Mouse (Mus musculus) macrophage (primary cell): ENCODE measurements at regions not wholly inside any gene's neighbourhood (a gene's known extent, or its start where the extent isn't known, plus 50 kb on each side); places are given as distances from the start of the nearest gene placed in this dataset.

Source experiments
- H3K27ac ChIP-seq: fragments of 350-480 bp; formaldehyde crosslinking; 2 replicates; pipeline ENCODE4 v1.9.0; 2021
- H3K36me3 ChIP-seq: fragments of 350-480 bp; formaldehyde crosslinking; 2 replicates; pipeline ENCODE4 v1.9.0; 2021; ENCODE audit errors: inconsistent target
- H3K4me3 ChIP-seq: fragments of 350-480 bp; formaldehyde crosslinking; 2 replicates; pipeline ENCODE4 v1.9.0; 2021; ENCODE audit errors: inconsistent target
- H3K79me2 ChIP-seq: fragments of 350-480 bp; formaldehyde crosslinking; 2 replicates; pipeline ENCODE4 v1.9.0; 2021; ENCODE audit errors: inconsistent target
- WGBS: methylation state at CpG from one replicate; pipeline ENCODE4 v1.1.7; 2026; ENCODE audit warnings: inconsistent platforms; ENCODE audit not compliant: missing documents; 5-methylcytosine and 5-hydroxymethylcytosine counted together

DNA sequence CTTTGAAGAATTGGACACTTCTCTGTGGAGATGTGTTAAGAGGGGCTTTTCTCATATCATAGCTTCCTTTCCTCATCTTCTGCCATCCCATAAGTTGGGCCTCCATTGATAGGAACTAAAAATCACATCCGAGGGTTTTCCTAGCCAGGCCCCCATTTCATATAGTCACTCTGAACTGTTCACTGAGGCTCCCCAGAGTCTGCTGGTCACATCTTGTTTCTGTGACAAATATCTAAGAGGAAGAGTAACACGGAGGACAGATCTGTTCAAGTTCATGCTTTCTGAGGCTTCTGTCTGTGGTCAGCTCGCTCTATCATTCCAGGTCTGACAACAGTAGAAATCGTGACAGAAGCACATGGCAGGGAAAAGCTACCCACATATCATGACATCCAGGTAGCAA, 216.0 kb upstream of the Clint1 start:
- no peak overlapping the region for H3K27ac ChIP-seq
- WGBS = 90% methylated on average over 4 of the region's 4 CpGs
- H3K4me3 ChIP-seq = no peak overlapping the region
- no peaks in the 10 kb centered on the region for H3K36me3 ChIP-seq
- H3K79me2 ChIP-seq = no peaks in the 10 kb centered on the region

GRCm38 (mm10) chr11:45639236-45639635, 212.6 kb upstream of the Clint1 start:
- WGBS = 85% methylated on average over 6 of the region's 6 CpGs

DNA sequence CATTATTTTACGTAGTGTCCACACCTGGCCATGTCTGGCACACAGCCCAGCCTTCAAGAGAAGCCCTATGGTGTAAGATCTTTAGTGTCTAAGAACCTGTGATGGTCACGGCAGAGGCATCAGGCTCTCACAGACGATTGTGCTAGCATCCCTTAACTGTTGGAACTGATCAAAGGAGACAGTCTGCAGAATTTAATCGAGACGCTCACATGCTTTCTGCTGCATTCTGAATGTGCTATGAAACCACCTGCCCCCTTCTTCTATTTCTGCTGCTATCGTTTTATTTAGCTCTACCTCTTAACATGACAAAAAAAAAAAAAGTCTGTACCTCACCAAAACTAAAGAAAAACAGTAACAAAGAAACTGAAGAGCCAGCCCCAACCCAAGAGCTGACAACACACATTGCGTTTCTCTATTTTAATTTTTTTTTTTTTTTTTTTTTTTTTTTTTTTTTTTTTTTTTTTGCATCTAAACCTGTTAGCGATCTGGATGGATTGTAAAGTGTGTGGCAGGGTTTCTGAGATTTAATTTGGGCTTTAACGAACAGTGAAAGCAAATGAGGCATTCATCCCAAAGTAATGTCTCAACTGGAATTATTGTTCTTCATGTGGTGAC, 209.6 kb upstream of the Clint1 start:
- Histone ChIP-seq H3K79me2 (no peaks in the 10 kb centered on the region), H3K36me3 (no peaks in the 10 kb centered on the region), H3K4me3 (no peak overlapping the region), H3K27ac (no peak overlapping the region)
- 86% methylated on average over 9 of the region's 9 CpGs for WGBS

More at GRCm38 (mm10) chr11:45639236-45639635, 212.6 kb upstream of the Clint1 start:
- H3K36me3 ChIP-seq = no peaks in the 10 kb centered on the region
- H3K4me3 ChIP-seq = no peak overlapping the region
- H3K79me2 ChIP-seq = no peaks in the 10 kb centered on the region
- no peak overlapping the region for H3K27ac ChIP-seq

- 91% methylated on average over 12 of the region's 12 CpGs for WGBS
- H3K79me2 ChIP-seq = no peaks in the 10 kb centered on the region
- no peak overlapping the region for H3K4me3 ChIP-seq
- H3K36me3 ChIP-seq = no peaks in the 10 kb centered on the region
- H3K27ac ChIP-seq = no peak overlapping the region
These were observed 208.1 kb upstream of the Clint1 start for GRCm38 (mm10) chr11:45643629-45644325.

DNA sequence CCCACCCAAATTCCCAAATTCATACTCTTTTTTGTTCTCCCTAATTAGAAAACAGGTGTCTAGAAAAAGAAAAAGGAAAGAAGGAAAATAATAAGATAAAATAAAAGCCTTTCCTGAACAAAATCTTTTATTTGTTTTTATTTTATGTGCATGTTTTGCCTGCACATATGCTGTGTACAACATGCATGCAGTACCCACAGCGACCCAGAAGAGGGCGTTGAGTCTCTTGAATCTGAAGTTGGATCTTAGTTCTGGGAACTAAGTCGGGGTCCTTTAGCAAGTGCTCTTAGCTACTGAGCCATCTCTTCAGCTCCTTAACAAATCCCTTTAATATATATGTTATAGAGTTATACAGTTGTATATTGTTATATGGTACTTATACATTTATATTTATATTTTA, 206.0 kb upstream of the Clint1 start:
- H3K27ac ChIP-seq = no peak overlapping the region
- no peak overlapping the region for H3K4me3 ChIP-seq
- 79% methylated on average over 3 of the region's 3 CpGs for WGBS
- H3K79me2 ChIP-seq = no peaks in the 10 kb centered on the region
- no peaks in the 10 kb centered on the region for H3K36me3 ChIP-seq

DNA sequence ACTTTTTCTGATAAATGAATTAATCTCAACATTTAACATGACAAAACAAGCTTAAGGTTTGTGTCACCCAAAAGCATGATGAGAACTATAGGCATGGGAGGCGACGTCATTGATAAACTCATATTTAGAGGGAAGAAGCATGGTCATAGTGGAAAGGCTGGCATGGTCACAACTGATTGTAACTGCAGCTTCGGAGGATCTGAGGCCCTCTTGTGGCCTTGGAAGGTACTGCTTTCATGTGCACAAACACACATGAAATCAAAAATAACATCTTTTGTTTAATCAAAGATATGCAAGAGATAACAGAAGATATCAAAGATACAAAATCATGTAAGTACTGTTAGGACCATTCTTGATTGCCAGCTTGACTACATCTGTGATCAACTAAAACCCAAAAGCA, 204.0 kb upstream of the Clint1 start:
- no peaks in the 10 kb centered on the region for H3K79me2 ChIP-seq
- 80% methylated on average over 3 of the region's 3 CpGs for WGBS
- H3K36me3 ChIP-seq = no peaks in the 10 kb centered on the region

DNA sequence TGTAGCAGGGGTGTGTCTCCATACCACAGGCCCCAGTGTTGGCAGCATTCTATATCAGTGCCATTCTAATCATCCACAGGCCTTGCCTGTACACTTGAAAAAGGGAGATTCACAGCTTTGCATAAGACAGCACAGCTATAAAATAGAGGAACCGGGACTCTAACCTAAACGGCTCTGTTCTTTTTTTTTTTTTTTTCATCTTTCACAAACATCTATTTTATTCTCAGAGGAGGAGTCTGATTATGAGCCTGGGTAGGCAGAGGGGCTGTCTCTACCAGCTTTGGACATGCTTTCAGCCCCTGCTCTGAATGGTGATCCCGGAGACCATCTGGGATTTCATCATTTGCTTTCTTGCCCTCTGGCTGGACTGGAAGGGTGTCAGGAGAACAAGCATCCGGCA, 195.6 kb upstream of the Clint1 start:
- H3K27ac ChIP-seq = no peak overlapping the region
- no peaks in the 10 kb centered on the region for H3K36me3 ChIP-seq
- WGBS = 94% methylated on average over 2 of the region's 4 CpGs
- H3K79me2 ChIP-seq = no peaks in the 10 kb centered on the region
- H3K4me3 ChIP-seq = no peak overlapping the region

More for the DNA sequence above, 204.0 kb upstream of the Clint1 start:
- no peak overlapping the region for H3K27ac ChIP-seq
- no peak overlapping the region for H3K4me3 ChIP-seq

GRCm38 (mm10) chr11:45670156-45670830, 181.6 kb upstream of the Clint1 start:
- 53% methylated on average over 8 of the region's 8 CpGs for WGBS
- Histone ChIP-seq H3K79me2 (no peaks in the 10 kb centered on the region), H3K4me3 (no peak overlapping the region), H3K27ac (no peak overlapping the region), H3K36me3 (no peaks in the 10 kb centered on the region)

GRCm38 (mm10) chr11:45678666-45679292, 173.1 kb upstream of the Clint1 start:
- no peaks in the 10 kb centered on the region for H3K36me3 ChIP-seq

DNA sequence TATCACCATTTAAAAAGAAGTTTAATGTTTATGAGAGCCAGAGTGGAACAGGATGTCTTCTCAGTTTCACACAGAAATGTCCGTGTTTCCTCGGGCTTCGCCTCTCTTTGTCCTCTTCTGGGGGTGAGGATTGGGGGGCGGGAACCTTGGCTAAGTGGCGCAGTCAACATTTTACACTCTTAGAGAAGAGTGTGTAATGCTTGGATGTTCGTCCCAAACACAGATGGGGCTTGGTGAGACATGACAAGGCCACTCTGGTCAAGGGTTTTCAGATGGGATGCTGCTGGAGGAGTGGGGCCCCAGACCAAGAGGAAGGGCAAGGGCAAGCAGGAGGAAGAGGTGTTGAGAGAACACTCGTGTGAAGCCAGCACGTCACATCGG, 172.6 kb upstream of the Clint1 start:
- Histone ChIP-seq H3K36me3 (no peaks in the 10 kb centered on the region), H3K4me3 (no peak overlapping the region), H3K79me2 (no peaks in the 10 kb centered on the region), H3K27ac (no peak overlapping the region)
- WGBS = 76% methylated on average over 9 of the region's 9 CpGs

More at GRCm38 (mm10) chr11:45678666-45679292, 173.1 kb upstream of the Clint1 start:
- 53% methylated on average over 11 of the region's 11 CpGs for WGBS
- Histone ChIP-seq H3K4me3 (no peak overlapping the region), H3K27ac (no peak overlapping the region), H3K79me2 (no peaks in the 10 kb centered on the region)

- Histone ChIP-seq H3K36me3 (no peaks in the 10 kb centered on the region), H3K27ac (no peak overlapping the region), H3K79me2 (no peaks in the 10 kb centered on the region), H3K4me3 (no peak overlapping the region)
- 87% methylated on average over 5 of the region's 5 CpGs for WGBS
These were observed 166.3 kb upstream of the Clint1 start for GRCm38 (mm10) chr11:45685571-45685970.

DNA sequence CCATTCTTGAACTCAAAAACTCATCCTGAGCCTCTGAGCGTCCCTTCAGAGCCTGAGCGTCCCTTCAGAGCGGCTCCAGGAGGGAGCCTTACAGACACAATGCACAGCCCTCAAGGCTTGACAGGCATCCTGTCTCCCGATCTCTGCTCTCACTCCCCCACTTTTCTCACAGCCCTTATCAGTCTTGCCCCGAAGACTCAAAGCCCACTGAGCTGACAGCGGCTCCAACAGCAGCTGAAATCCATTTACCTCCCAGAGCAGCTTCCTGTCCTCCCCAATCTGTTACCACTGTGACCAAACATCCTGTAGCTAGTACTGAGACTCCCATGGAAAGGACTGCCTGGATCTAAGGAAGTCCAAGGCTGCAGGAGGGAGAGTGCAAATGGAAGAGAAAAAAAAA, 158.6 kb upstream of the Clint1 start:
- Histone ChIP-seq H3K79me2 (no peaks in the 10 kb centered on the region), H3K36me3 (no peaks in the 10 kb centered on the region)
- WGBS = 58% methylated on average over 5 of the region's 6 CpGs

GRCm38 (mm10) chr11:45701506-45701905, 150.3 kb upstream of the Clint1 start:
- Histone ChIP-seq H3K4me3 (no peak overlapping the region), H3K79me2 (no peaks in the 10 kb centered on the region), H3K36me3 (no peaks in the 10 kb centered on the region), H3K27ac (no peak overlapping the region)
- WGBS = 79% methylated on average over 3 of the region's 3 CpGs

More for the DNA sequence above, 158.6 kb upstream of the Clint1 start:
- no peak overlapping the region for H3K27ac ChIP-seq
- H3K4me3 ChIP-seq = no peak overlapping the region

DNA sequence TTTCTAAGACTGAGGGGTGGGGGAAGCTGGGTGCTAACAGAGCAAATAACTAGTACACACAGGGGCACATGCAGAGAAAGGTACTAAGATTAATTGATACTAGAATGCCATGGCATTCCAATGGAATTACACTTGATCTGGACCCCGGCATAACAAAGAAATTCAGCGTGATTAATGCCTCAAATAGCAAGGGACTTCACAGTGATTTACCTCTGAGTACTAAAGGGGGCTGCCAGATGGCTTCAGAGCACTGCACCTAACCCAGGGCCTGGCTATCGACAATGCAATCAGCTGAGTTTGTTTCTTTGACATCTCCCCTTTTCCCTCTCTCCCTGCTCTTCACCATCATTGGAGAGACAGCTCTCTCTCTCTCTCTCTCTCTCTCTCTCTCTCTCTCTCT, 148.9 kb upstream of the Clint1 start:
- no peak overlapping the region for H3K4me3 ChIP-seq
- no peaks in the 10 kb centered on the region for H3K36me3 ChIP-seq
- H3K79me2 ChIP-seq = no peaks in the 10 kb centered on the region
- WGBS = 73% methylated on average over 3 of the region's 3 CpGs
- H3K27ac ChIP-seq = no peak overlapping the region

- H3K27ac ChIP-seq = no peak overlapping the region
- H3K79me2 ChIP-seq = no peaks in the 10 kb centered on the region
- H3K4me3 ChIP-seq = no peak overlapping the region
- H3K36me3 ChIP-seq = no peaks in the 10 kb centered on the region
- 83% methylated on average over 5 of the region's 5 CpGs for WGBS
These were observed 147.4 kb upstream of the Clint1 start for GRCm38 (mm10) chr11:45704411-45704810.
